Mouse (Mus musculus): ENCODE measurements around the gene Tbc1d14. TPM values are rescaled to one million over a fixed set of nuclear protein-coding genes. Genes with fewer than 3 reads are reported as not detected.

Tbc1d14 gene
- total RNA-seq, 2 experiments from 2014 or later = 14.5 to 14.6 TPM

- DNase-seq (ENCODE audit: low spot score) = no peak
These were observed 14.1 kb downstream of the Tbc1d14 start for GRCm38 (mm10) chr5:36578982-36579381.

DNA sequence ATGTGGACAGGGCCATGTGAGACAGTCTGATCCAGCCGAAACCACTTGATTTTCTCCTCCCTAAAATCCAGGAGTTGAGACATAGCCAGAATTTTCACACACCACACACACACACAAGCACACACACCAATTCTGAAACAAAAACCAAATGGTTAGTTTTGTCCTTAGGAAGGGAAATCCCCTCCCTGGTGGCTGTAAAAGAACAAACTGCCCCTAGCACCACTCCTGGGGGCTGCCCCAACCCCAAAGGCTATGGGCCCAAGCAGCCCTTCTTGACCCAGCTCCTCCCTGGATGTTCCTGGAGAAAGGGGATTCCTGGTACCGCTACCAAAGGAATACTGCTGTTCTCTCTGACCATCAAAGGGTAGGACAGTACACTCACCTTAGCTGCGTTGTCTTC is 16.6 kb downstream of the Tbc1d14 start:
- no peak for DNase-seq (ENCODE audit: low spot score)

DNA sequence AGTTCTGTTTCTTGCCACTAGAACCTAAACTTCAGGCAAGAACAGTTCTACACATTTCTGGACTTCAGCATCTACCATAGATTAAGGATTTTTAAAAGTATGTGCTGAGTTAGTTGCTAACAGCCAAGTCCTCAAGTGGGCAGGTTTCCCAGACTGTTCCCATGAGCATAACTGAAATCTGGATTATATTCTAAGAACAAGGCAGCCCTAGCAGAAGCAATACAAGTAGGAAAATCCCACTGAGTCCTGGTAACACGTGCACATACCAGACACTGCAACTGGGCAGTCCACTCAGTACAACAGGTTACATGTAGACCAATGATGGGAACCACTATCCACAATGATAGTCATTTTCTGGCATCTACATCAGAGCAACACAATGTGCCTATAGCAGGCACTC is 17.3 kb downstream of the Tbc1d14 start:
- peak; percentile 63 for DNase-seq (ENCODE audit: low spot score)

DNA sequence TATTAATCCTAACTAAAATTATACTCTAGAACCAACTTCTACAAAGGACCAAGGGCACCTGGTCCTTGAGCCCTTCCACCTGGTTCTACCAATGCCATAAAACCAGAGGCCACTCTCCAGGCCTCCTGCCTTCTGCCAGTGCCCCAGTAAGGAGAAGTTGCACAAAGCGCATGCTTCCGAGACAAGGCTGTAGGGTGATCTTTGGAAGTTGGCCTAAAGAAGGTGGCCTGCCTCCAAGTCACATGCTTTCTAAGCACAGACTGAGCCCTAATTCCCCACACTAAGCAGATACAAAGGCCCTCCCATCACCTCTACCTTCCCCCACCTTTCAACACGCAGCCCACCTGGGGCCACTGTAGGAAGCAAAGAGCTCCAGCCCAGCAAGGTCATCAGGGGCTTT is 17.8 kb downstream of the Tbc1d14 start:
- peak; percentile 56 for DNase-seq (ENCODE audit: low spot score)

- DNase-seq (ENCODE audit: low spot score) = peak; percentile 38
These were observed 18.8 kb downstream of the Tbc1d14 start for GRCm38 (mm10) chr5:36574147-36574870.

DNA sequence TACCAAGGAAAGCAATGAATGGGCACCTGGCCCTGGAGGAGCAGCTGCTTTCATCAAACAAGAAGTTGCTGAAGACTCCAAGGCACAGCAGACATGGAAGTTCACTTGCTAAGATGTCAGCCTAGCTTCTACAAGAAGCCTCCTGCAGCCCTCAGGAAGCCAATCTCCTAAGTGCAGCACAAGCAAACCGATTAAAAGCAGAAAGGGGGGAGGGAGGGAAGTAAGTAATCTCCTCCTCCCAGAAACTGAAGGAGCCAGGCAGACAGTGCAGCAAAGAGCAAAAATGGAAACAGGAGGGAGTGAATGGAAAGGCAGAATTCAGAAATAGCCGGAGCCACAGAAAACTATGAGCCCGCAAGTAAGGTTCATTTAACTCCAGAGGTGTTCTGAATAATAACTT is 19.7 kb downstream of the Tbc1d14 start:
- no peak for DNase-seq (ENCODE audit: low spot score)

- DNase-seq (ENCODE audit: low spot score) = no peak
These were observed 21.7 kb downstream of the Tbc1d14 start for GRCm38 (mm10) chr5:36571371-36571770.

DNA sequence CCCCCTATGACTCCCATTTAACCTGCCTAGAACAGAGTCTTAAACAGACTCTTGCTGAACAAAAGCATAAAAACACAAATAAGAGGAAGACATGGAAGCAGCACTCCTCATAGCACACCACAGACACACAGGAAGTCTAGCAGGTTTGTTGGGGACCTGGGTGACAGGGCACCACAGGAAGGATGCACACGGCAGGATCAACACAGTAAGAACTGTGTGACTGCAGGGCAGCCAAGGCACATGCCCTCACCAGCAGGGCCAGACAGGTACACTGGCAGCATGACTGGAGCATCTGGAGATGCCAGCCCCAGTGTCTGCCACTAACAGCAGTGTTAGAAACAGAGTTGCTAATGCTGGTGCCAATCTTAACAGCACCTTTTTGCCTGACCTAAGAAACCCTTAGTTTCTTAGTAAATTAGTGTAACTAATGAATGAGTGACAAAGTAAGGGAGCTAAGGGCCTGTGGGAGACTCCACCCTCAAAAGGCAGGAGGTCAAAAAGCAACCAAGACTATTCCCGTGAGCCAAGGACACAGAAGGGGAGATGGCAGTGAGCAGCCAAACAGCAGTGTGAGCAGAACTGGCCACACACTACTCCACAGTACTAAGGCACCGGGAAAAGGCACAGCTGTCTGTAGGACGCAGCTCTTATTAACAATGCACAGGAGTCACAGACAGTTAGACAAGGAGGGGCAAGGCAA is 22.4 kb downstream of the Tbc1d14 start:
- no peak for DNase-seq (ENCODE audit: low spot score)

DNA sequence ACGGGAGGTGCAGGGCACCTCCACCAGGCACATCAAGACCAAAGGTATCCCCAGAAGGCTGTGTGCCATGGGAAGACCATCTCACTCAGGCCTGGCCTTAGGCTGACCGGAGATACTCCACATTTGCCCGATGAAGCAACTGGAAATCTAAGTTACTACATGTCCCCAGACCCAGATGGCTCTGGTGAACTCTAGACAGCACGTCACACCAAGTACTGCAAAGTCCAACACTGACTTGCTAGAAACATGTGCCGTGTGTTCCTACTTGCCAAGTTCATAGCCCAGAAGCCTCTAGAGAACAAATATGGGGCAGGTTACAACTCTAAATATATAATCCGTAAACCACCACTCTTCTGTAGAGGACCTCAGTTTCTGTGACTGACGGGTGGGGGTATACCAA is 23.0 kb downstream of the Tbc1d14 start:
- DNase-seq (ENCODE audit: low spot score) = no peak

DNA sequence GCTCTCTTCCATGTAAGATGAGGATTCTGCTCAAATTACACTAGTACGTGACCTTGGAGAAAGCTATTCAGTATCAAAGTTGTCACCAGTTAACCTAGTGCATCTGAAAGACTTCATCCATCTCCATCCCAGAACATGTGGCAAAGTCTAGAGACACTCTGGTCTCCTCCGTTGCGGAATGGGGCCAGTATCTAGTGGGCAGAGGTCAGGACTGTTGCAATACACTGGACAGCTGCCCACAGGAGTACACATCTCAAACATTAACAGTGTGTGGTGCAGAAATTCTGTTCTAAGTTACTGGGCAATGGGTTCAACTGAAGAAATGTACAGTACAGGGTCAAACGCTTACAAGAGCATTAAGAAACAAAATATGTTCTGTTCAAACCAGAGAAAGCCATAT is 25.0 kb downstream of the Tbc1d14 start:
- DNase-seq (ENCODE audit: low spot score) = peak; percentile 56

GRCm38 (mm10) chr5:36567627-36568026 is 25.4 kb downstream of the Tbc1d14 start:
- DNase-seq (ENCODE audit: low spot score) = no peak

GRCm38 (mm10) chr5:36564530-36564929 is 28.5 kb downstream of the Tbc1d14 start:
- no peak for DNase-seq (ENCODE audit: low spot score)

GRCm38 (mm10) chr5:36563741-36564140 is 29.3 kb downstream of the Tbc1d14 start:
- no peak for DNase-seq (ENCODE audit: low spot score)

DNA sequence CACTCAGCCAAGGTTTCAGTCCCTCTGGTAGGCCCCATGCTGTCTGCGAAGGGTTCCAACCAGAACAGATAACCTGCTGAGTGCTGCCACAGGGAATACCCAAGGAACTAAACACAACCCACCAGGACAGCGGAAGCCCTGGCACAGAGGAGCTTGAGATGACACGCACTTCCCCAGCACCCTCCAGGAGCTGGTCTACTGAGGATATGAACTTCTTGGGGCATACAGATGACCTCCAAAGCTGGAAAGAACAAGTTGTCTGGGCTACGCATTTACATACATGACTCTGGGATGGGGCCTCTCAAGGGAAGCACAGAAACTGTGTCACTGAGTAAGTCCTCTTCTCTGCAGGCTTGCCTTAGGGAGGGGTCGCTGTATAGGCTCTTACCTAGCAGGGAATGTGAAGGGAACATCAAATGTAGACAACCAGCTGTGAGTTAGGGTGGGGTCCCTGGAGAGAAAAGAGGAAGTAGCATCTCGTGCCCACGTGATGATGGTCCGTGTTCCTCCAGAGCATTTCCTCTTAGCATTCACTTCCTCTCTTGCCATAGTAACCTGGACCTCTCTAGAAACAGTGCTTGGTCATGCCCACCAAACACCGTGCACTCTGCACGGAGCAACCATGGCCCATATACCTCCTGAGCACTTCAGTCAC is 30.2 kb downstream of the Tbc1d14 start:
- DNase-seq (ENCODE audit: low spot score) = no peak

GRCm38 (mm10) chr5:36561509-36561908 is 31.6 kb downstream of the Tbc1d14 start:
- no peak for DNase-seq (ENCODE audit: low spot score)

DNA sequence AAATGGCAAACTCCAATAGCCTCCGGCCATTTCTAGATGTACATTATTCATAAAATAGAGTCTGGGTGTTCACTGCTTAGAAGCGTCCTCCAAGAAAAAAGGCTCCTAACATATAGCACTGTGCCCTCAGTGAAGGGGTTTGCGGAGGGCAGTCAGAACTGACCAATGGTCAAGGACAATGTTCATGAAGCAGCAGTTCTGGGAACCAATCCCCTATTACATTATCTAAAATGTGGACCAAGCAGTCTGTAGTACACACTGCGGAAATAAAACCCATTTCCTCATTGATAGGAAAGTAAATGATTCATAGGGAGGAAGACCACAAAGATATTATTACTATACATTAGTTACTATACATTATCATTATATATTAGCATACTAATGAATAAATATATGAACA is 32.6 kb downstream of the Tbc1d14 start:
- DNase-seq (ENCODE audit: low spot score) = no peak

DNA sequence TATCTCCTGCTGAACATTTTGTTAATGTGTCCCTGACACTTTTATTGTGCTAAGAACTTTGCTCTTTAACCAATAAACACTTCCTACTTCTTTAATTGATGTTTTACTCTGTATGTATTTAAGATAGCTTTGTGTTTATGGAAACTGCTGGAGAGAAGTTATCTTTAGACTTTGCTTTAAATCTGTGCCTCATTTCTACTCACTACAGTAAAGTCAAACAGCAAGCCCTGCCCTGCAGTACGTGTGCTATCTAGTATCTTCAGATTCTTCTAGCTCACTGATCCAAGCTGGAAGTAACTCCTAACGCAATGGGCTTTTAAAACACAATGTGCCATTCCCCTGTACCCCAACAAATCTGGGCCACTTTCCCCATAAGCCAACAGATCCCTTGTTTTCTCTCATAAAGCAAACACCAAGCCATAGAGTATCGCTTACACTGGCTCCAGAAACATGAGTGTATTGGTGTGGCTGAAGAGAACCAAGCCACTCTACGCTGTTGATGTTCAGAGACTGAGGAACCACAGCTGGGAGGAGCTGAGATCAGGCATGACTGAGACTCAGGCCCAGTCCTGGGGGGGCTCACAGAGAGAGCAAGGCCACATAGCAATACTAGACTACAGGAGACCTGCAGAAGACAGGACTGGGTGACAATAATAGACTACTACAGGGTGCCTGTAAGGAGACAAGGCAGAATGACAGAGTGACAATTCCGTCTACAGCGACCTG is 33.4 kb downstream of the Tbc1d14 start:
- no peak for DNase-seq (ENCODE audit: low spot score)

DNA sequence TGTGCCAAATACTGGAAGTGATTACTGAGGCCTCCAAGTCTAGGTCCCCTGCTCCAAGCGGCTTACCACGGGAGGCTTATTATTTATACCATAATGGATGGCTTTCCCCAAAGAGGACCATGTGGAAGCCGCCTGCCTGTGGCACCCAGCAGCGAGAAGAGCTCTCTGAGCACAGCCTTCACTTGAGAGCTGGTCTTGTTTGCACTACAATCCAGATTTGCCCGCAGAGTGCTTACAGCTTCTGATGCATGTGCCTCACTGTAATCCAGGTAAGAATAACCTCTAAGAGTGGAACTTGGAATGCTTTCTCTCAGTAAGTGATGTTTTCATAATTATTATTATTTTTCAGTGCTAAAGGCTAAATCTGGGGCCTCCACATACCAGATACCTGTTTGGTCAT is 34.0 kb downstream of the Tbc1d14 start:
- DNase-seq (ENCODE audit: low spot score) = no peak

GRCm38 (mm10) chr5:36558526-36558925 is 34.5 kb downstream of the Tbc1d14 start:
- no peak for DNase-seq (ENCODE audit: low spot score)

GRCm38 (mm10) chr5:36557584-36558308 is 35.3 kb downstream of the Tbc1d14 start:
- DNase-seq (ENCODE audit: low spot score) = no peak

DNA sequence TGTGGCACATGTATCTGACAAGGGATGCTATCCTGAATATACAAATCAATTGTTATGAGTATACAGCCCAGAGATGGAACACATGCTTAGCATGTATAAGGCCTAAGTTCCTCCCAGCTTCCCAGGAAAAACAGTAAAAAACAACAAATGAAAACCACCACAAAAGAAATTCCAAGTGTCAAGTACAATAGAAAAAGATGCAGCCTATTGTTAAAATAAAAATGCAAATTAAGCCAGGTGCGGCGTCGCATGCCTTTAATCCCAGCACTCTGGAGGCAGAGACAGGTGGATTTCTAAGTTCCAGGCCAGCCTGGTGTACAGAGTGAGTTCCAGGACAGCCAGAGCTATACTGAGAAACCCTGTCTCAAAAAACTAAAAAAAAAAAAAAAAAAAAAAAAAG is 36.2 kb downstream of the Tbc1d14 start:
- DNase-seq (ENCODE audit: low spot score) = no peak

Data from gastrocnemius, adult 18-20 months (tissue).